Mouse (Mus musculus): ENCODE measurements at regions not wholly inside any gene's neighbourhood (a gene's known extent, or its start where the extent isn't known, plus 50 kb on each side); places are given as distances from the start of the nearest gene placed in this dataset.

DNA sequence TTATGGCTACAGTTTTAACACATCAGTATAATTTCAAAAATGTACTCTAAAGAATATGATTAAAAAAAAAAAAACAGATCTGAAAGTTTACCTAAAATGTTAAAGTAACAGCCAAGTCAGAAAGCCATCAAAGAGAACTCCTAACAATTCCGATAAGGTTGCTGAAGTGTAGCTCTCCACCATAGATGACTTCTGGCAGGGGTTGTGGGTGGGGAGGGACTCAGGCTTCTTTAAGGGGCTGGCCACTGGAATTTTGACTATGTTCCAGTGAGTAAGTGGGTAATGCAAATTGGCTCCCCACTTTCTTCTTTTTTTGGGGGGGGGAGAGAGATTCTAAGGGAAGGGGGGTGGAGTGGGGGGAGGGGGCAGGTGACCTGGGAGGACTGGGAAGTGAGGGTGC, 98.0 kb downstream of the Brms1l start:
- Histone ChIP-seq H3K27me3 (ENCODE audit: control insufficient read depth, insufficient read depth, low read length) (no peaks in the 10 kb centered on the region), H3K27ac (ENCODE audit: control insufficient read depth, insufficient read depth, low read length) (no peak overlapping the region), H3K4me3 (ENCODE audit: control insufficient read depth, insufficient read depth, low read length) (no peak overlapping the region), H3K4me1 (replicated peaks; ENCODE audit: control insufficient read depth, insufficient read depth, low read length) (no peaks in the 10 kb centered on the region), H3K36me3 (ENCODE audit: control insufficient read depth, insufficient read depth, low read length) (no peaks in the 10 kb centered on the region)
- WGBS = 65% methylated on average over 1 of the region's 1 CpGs
- DNase-seq = no peak
- TF ChIP-seq CTCF (IDR thresholded peaks at IDR 0.05; ENCODE audit: borderline replicate concordance, control insufficient read depth, extremely low read depth, insufficient read depth, low read length, poor library complexity) (no peak), POLR2A (IDR thresholded peaks at IDR 0.05; ENCODE audit: control insufficient read depth, extremely low read depth, insufficient read depth, low read length, poor library complexity) (no peak)

DNA sequence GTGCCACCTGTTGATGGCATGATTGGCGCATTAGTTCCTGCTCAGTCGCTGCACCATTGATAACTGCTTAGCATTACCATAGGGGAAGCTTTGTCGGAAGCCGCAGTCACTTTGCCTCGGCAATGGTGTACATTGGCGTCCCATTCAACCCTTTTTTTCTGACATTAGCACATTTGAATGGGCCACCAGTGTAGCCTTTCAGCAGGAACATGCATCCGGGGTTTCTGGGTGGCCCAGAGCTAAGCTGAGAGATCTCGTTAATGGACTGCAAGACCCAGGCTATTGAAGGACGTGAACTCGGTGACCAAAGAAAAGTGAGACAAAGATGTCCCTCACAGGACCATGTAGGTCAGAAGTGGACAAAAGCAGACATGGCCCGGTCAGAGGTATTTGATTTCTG, 97.3 kb downstream of the Brms1l start:
- Histone ChIP-seq H3K4me1 (replicated peaks; ENCODE audit: control insufficient read depth, insufficient read depth, low read length) (no peaks in the 10 kb centered on the region), H3K27ac (ENCODE audit: control insufficient read depth, insufficient read depth, low read length) (no peak overlapping the region), H3K27me3 (ENCODE audit: control insufficient read depth, insufficient read depth, low read length) (no peaks in the 10 kb centered on the region), H3K36me3 (ENCODE audit: control insufficient read depth, insufficient read depth, low read length) (no peaks in the 10 kb centered on the region), H3K4me3 (ENCODE audit: control insufficient read depth, insufficient read depth, low read length) (no peak overlapping the region)
- TF ChIP-seq CTCF (IDR thresholded peaks at IDR 0.05; ENCODE audit: borderline replicate concordance, control insufficient read depth, extremely low read depth, insufficient read depth, low read length, poor library complexity) = no peak
- DNase-seq = no peak
- WGBS = 81% methylated on average over 11 of the region's 11 CpGs

DNA sequence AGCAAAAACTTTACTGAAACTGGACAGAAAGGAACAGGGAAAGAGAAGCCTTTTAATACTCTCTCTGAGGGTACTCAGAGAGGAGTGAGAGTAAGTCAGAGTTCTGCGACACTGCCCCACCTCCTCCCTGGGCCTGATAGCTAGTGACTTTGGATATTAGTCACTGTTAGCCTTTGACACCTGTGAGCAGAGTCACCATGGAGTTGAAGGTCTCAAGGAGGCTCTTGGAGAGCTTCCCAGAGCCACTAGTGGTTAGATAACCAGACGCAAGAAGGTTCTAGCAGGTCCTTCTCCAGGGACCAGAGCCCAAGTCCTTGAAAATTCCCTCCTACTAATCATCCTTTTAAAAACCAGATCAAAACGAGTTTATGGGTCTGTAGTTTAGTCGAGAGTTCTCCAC, 94.3 kb downstream of the Brms1l start:
- Histone ChIP-seq H3K27ac (ENCODE audit: control insufficient read depth, insufficient read depth, low read length) (no peak overlapping the region), H3K36me3 (ENCODE audit: control insufficient read depth, insufficient read depth, low read length) (no peaks in the 10 kb centered on the region), H3K4me1 (replicated peaks; ENCODE audit: control insufficient read depth, insufficient read depth, low read length) (no peaks in the 10 kb centered on the region), H3K4me3 (ENCODE audit: control insufficient read depth, insufficient read depth, low read length) (no peak overlapping the region), H3K27me3 (ENCODE audit: control insufficient read depth, insufficient read depth, low read length) (no peaks in the 10 kb centered on the region)
- WGBS = 79% methylated on average over 4 of the region's 4 CpGs
- no peak for TF ChIP-seq CTCF (IDR thresholded peaks at IDR 0.05; ENCODE audit: borderline replicate concordance, control insufficient read depth, extremely low read depth, insufficient read depth, low read length, poor library complexity)
- no peak for TF ChIP-seq POLR2A (IDR thresholded peaks at IDR 0.05; ENCODE audit: control insufficient read depth, extremely low read depth, insufficient read depth, low read length, poor library complexity)
- DNase-seq = no peak

DNA sequence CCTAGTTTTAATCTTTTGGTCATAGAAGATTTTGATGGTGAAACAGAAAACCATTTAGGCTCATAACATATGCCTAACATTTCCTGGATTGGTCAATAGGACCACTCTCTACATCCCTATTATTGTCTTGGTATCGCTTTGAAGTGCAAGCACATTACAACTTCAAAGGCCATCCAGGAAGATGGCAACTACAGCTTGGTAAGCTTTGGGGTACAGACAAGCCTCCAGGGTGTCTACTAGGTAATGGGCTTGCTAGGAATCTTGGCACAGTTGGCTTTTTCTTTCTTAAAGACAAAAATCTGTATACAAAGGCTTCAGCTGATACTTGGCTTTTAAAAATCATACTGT, 90.8 kb downstream of the Brms1l start:
- Histone ChIP-seq H3K36me3 (ENCODE audit: control insufficient read depth, insufficient read depth, low read length) (no peaks in the 10 kb centered on the region), H3K27me3 (ENCODE audit: control insufficient read depth, insufficient read depth, low read length) (no peaks in the 10 kb centered on the region), H3K27ac (ENCODE audit: control insufficient read depth, insufficient read depth, low read length) (no peak overlapping the region), H3K4me1 (replicated peaks; ENCODE audit: control insufficient read depth, insufficient read depth, low read length) (no peaks in the 10 kb centered on the region), H3K4me3 (ENCODE audit: control insufficient read depth, insufficient read depth, low read length) (no peak overlapping the region)
- TF ChIP-seq CTCF (IDR thresholded peaks at IDR 0.05; ENCODE audit: borderline replicate concordance, control insufficient read depth, extremely low read depth, insufficient read depth, low read length, poor library complexity) = no peak
- TF ChIP-seq POLR2A (IDR thresholded peaks at IDR 0.05; ENCODE audit: control insufficient read depth, extremely low read depth, insufficient read depth, low read length, poor library complexity) = no peak
- WGBS = 98% methylated on average over 1 of the region's 1 CpGs
- no peak for DNase-seq

DNA sequence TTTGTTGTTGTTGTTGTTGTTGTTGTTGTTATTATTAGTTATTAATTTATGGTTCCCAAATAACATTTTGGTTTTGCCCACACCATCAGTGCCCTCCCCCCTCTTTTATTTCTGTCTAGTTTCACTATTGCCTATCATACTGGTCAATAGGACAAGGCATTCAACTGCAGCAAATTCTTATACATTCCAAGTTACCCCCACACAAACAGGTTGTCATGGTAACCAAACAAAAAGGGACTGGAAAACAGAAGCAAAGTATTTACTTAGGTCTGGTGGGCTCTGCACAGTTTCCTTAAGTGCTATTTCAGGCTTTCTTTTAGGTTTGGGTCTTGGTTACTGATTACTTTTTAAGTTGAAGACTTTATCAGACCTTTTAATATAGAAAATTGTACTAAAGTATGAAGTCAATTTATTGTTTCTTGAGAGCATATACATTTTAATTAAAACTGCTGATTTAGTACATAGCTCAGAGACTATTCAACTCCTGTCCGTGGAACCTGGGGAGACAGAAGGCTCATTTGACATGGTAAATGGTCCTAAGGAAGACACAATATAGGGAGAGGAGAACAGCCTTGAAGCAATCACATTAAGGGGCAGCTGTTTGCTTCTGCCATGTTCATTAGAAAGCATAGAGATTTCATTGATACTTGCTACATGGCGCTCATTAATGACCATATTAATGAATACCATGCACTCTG, 90.3 kb downstream of the Brms1l start:
- no peak for TF ChIP-seq POLR2A (IDR thresholded peaks at IDR 0.05; ENCODE audit: control insufficient read depth, extremely low read depth, insufficient read depth, low read length, poor library complexity)
- Histone ChIP-seq H3K36me3 (ENCODE audit: control insufficient read depth, insufficient read depth, low read length) (no peaks in the 10 kb centered on the region), H3K27ac (ENCODE audit: control insufficient read depth, insufficient read depth, low read length) (no peak overlapping the region), H3K4me3 (ENCODE audit: control insufficient read depth, insufficient read depth, low read length) (no peak overlapping the region), H3K27me3 (ENCODE audit: control insufficient read depth, insufficient read depth, low read length) (no peaks in the 10 kb centered on the region), H3K4me1 (replicated peaks; ENCODE audit: control insufficient read depth, insufficient read depth, low read length) (no peaks in the 10 kb centered on the region)
- WGBS = 98% methylated on average over 2 of the region's 2 CpGs
- no peak for DNase-seq

All from thymus, adult 2 months (tissue).